Mouse (Mus musculus): Measurements from ENCODE around the gene Rnf185.

Rnf185 gene

DNA sequence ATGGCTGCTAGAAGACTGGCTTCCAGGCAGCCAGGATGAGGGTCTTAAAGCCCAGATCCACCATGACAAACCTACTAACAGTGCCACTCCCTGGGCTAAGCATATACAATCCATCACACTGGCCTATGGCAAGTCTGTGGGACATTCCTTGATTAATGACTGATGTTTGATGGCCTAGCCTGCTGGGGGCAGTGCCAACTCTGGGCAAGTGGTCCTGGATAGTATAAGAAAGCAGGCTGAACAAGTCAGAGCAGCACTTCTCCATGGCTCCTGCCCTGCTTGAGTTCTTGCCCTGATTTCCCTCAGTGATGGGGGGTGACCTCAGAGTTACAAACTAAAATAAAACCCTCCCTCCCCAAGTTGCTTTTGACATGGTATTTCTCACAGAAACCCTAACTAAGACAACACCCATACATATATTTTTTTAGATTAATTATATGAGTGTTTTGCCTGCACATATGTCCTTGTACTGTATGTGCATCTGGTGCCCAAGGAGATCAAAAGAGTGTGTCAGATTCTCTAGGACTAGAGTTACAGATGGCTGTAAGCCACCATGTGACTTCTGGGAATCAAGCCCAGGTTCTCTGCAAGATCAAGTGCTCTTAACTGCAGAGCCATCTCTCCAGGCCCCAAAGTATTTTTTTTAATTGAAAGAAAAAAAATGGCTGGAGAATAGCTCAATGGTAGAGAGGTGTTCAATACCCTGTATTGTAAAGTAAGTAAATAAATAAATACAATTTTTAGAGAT, 10.3 kb downstream of the Rnf185 start:
- Histone ChIP-seq H3K27me3 (ENCODE audit: insufficient read depth, low read length) (no peaks in the 10 kb centered on the region), H3K9me3 (ENCODE audit: low read length) (no peaks in the 10 kb centered on the region), H3K4me3 (replicated peaks; ENCODE audit: low read length) (no peak overlapping the region), H3K36me3 (ENCODE audit: insufficient read depth, low read length) (no peaks in the 10 kb centered on the region), H3K4me1 (replicated peaks; ENCODE audit: low read depth, low read length) (no peaks in the 10 kb centered on the region)
- TF ChIP-seq NANOG (IDR thresholded peaks at IDR 0.05; ENCODE audit: borderline replicate concordance, low read length) (no peak), POU5F1 (IDR thresholded peaks at IDR 0.05; ENCODE audit: borderline replicate concordance, low read length) (no peak), CTCF (conservative IDR thresholded peaks at IDR 0.05; ENCODE audit: low read length) (no peak)

DNA sequence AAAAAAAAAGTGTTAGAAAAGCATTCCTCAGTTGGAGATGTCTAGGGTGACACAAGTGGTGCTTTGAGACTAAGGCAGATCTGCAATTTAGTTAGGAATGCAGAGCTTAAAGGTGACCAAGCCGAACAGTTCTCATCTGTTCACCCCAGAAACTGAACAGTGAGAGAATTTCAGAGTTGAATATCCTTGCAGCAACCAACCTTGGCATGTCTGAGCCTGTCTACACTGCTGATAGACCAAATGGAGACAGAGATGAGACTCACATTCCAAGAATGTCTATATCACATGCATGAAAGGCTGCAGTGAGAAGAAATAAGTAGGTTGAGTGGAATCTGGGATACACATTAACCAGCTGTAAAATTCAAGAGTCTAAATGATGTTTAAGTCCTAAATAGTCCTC, 14.5 kb downstream of the Rnf185 start:
- TF ChIP-seq NANOG (IDR thresholded peaks at IDR 0.05; ENCODE audit: borderline replicate concordance, low read length) (no peak), CTCF (conservative IDR thresholded peaks at IDR 0.05; ENCODE audit: low read length) (no peak), POU5F1 (IDR thresholded peaks at IDR 0.05; ENCODE audit: borderline replicate concordance, low read length) (no peak)
- Histone ChIP-seq H3K36me3 (ENCODE audit: insufficient read depth, low read length) (no peaks in the 10 kb centered on the region), H3K9me3 (ENCODE audit: low read length) (no peaks in the 10 kb centered on the region), H3K27me3 (ENCODE audit: insufficient read depth, low read length) (no peaks in the 10 kb centered on the region), H3K4me3 (replicated peaks; ENCODE audit: low read length) (no peak overlapping the region), H3K4me1 (replicated peaks; ENCODE audit: low read depth, low read length) (0 out of 2 replicates have a peak, but pooled peaks cover 6% of the 10 kb centered on the region)

DNA sequence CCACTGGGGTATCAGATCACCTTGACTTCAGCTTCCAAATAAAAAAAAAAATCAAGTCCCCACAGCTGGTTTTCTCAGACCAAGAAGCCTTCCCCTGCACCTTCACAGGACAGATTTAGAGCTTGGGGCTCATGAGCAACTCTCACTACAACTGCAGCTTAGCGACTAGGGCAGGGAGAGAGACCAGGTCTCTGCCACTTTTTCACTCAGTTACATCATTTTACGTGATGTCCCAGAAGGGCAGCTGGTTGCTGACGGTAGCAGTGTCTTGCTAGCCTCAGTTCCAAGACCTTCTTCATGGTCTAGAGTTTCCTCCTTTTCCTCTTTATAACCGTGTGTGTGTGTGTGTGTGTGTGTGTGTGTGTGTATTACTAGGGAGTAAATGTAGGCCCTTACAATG, 18.4 kb downstream of the Rnf185 start:
- H3K4me3 ChIP-seq (replicated peaks; ENCODE audit: low read length) = no peak overlapping the region
- no peak for TF ChIP-seq NANOG (IDR thresholded peaks at IDR 0.05; ENCODE audit: borderline replicate concordance, low read length)
- no peak for TF ChIP-seq POU5F1 (IDR thresholded peaks at IDR 0.05; ENCODE audit: borderline replicate concordance, low read length)
- TF ChIP-seq CTCF (conservative IDR thresholded peaks at IDR 0.05; ENCODE audit: low read length) = no peak
- H3K27me3 ChIP-seq (ENCODE audit: insufficient read depth, low read length) = no peaks in the 10 kb centered on the region
- H3K9me3 ChIP-seq (ENCODE audit: low read length) = no peaks in the 10 kb centered on the region
- peaks cover 13% of the 10 kb centered on the region for H3K4me1 ChIP-seq (replicated peaks; ENCODE audit: low read depth, low read length)
- peaks cover 11% of the 10 kb centered on the region for H3K36me3 ChIP-seq (ENCODE audit: insufficient read depth, low read length)

DNA sequence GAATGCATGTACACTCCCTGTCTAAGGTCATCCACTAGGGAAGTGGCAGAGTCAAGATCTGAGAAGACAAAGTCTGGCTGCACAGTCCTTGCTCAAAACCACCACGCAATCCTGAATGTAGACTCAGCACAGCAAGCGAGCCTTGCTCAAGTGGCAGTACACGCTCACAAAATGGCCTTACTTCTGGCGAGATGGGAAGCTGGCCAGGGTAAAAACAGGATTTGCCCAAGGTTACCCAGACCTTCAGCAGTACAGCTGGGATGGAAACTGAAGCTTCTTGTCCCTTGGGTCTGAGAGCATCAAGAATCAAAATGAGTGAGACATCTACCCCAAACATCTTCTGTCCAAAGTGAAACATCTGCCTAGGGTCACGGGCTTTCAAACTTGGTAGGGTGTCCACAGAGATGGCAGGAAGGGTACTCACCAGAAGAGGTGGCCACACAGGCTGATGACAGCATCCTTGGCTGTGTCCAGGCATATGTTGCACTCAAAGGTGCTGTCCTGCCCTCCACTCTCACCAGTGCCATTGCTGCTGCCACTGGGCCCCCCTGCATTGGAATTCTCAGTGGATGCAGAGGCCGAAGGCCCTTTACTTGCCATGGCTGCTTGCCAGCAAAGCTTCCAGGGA, 20.1 kb downstream of the Rnf185 start:
- Histone ChIP-seq H3K9me3 (ENCODE audit: low read length) (no peaks in the 10 kb centered on the region), H3K36me3 (ENCODE audit: insufficient read depth, low read length) (peaks cover 17% of the 10 kb centered on the region), H3K4me3 (replicated peaks; ENCODE audit: low read length) (no peak overlapping the region), H3K27me3 (ENCODE audit: insufficient read depth, low read length) (no peaks in the 10 kb centered on the region), H3K4me1 (replicated peaks; ENCODE audit: low read depth, low read length) (peaks cover 19% of the 10 kb centered on the region)
- no peak for TF ChIP-seq CTCF (conservative IDR thresholded peaks at IDR 0.05; ENCODE audit: low read length)
- no peak for TF ChIP-seq POU5F1 (IDR thresholded peaks at IDR 0.05; ENCODE audit: borderline replicate concordance, low read length)
- no peak for TF ChIP-seq NANOG (IDR thresholded peaks at IDR 0.05; ENCODE audit: borderline replicate concordance, low read length)

DNA sequence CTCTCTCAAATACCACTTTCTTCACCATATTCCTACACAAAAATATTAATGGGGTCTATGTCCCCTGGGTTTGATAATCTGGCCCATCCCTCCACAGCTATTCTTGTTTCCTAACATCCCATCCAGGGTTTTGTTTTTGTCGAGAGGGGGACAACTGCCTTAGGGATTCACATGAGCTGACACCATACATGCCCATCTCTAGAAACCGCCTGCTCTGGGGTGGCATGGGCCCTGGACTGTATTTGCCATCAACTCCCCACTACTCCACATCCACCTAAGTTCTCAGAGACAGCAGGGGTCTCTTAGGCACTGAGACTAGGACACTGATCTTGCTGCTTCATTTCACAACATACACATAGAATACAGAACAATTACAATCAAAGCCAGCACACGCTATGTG, 20.6 kb downstream of the Rnf185 start:
- Histone ChIP-seq H3K36me3 (ENCODE audit: insufficient read depth, low read length) (peaks cover 17% of the 10 kb centered on the region), H3K4me3 (replicated peaks; ENCODE audit: low read length) (no peak overlapping the region), H3K9me3 (ENCODE audit: low read length) (no peaks in the 10 kb centered on the region), H3K27me3 (ENCODE audit: insufficient read depth, low read length) (no peaks in the 10 kb centered on the region), H3K4me1 (replicated peaks; ENCODE audit: low read depth, low read length) (peaks cover 22% of the 10 kb centered on the region)
- TF ChIP-seq POU5F1 (IDR thresholded peaks at IDR 0.05; ENCODE audit: borderline replicate concordance, low read length) (no peak), CTCF (conservative IDR thresholded peaks at IDR 0.05; ENCODE audit: low read length) (no peak), NANOG (IDR thresholded peaks at IDR 0.05; ENCODE audit: borderline replicate concordance, low read length) (no peak)

DNA sequence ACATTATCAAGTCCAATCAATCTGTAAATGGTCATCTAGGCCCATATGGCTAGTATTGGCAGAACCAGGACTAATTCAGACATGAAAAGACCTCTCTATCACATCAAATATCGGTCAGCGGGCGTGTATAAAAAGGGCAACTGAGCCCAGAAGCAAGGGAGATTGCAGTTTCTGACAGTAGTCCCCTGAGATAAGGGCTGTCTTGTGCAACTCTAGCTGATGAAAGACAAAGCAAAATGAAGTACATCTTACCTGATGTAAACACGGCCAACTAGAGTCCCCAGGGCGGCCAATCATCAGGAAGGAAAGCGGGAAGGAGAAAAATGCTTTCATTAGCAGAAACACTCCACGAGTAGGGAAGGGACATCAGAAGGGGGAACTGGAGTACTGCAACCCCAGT, 23.5 kb downstream of the Rnf185 start:
- Histone ChIP-seq H3K27me3 (ENCODE audit: insufficient read depth, low read length) (no peaks in the 10 kb centered on the region), H3K9me3 (ENCODE audit: low read length) (no peaks in the 10 kb centered on the region), H3K4me1 (replicated peaks; ENCODE audit: low read depth, low read length) (peaks cover 34% of the 10 kb centered on the region), H3K36me3 (ENCODE audit: insufficient read depth, low read length) (peaks cover 45% of the 10 kb centered on the region), H3K4me3 (replicated peaks; ENCODE audit: low read length) (no peak overlapping the region)
- no peak for TF ChIP-seq NANOG (IDR thresholded peaks at IDR 0.05; ENCODE audit: borderline replicate concordance, low read length)
- TF ChIP-seq CTCF (conservative IDR thresholded peaks at IDR 0.05; ENCODE audit: low read length) = no peak
- no peak for TF ChIP-seq POU5F1 (IDR thresholded peaks at IDR 0.05; ENCODE audit: borderline replicate concordance, low read length)

DNA sequence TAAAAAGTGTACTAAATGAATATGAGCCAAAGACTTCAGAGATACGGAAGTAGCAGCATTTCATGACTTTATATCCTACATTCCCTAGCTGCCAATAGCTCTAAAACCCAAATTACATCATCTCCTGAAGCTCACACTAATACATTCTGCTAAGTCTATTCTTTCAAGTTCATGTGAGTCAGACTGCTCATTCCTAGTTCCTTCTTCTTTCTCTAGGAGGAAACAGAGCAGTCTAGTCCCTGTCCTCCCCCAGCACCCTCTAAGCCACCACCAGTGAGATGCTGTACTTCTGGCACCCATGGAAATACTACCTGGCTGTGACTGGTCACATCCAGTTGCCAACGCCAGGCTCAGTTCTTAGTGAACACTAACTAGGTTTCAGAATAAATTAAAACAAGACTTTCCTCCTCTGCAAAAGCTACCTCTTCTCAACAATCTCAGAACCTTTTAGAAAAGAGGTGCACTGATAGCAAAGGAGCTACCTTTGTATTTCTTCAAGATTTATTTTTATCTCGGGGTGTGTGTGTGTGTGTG, 24.4 kb downstream of the Rnf185 start:
- Histone ChIP-seq H3K4me1 (replicated peaks; ENCODE audit: low read depth, low read length) (peaks cover 29% of the 10 kb centered on the region), H3K27me3 (ENCODE audit: insufficient read depth, low read length) (no peaks in the 10 kb centered on the region), H3K4me3 (replicated peaks; ENCODE audit: low read length) (no peak overlapping the region), H3K36me3 (ENCODE audit: insufficient read depth, low read length) (peaks cover 51% of the 10 kb centered on the region), H3K9me3 (ENCODE audit: low read length) (no peaks in the 10 kb centered on the region)
- TF ChIP-seq CTCF (conservative IDR thresholded peaks at IDR 0.05; ENCODE audit: low read length) = no peak
- TF ChIP-seq NANOG (IDR thresholded peaks at IDR 0.05; ENCODE audit: borderline replicate concordance, low read length) = no peak

DNA sequence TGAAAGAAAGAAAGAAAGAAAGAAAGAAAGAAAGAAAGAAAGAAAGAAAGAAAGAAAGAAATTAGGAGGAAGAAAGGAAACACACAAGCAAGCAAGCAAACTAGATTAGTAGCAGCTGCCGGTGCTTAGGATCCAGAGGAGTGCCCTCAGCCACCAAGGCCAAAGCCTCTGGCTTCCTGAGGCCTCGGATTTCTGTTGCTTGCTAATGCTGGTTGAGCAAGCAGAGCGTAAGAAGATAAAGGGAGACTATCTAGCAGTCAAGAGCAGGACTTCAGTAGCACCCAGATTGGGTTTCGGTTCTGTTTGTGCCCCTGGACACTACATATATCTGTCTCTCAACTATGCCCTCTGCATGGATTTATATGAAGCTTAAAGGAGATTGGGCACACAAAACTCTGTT, 29.9 kb downstream of the Rnf185 start:
- H3K4me3 ChIP-seq (replicated peaks; ENCODE audit: low read length) = no peak overlapping the region
- H3K36me3 ChIP-seq (ENCODE audit: insufficient read depth, low read length) = peaks cover 69% of the 10 kb centered on the region
- no peaks in the 10 kb centered on the region for H3K9me3 ChIP-seq (ENCODE audit: low read length)
- peaks cover 36% of the 10 kb centered on the region for H3K4me1 ChIP-seq (replicated peaks; ENCODE audit: low read depth, low read length)
- H3K27me3 ChIP-seq (ENCODE audit: insufficient read depth, low read length) = no peaks in the 10 kb centered on the region
- TF ChIP-seq CTCF (conservative IDR thresholded peaks at IDR 0.05; ENCODE audit: low read length) = no peak
- TF ChIP-seq NANOG (IDR thresholded peaks at IDR 0.05; ENCODE audit: borderline replicate concordance, low read length) = no peak
- TF ChIP-seq POU5F1 (IDR thresholded peaks at IDR 0.05; ENCODE audit: borderline replicate concordance, low read length) = no peak

All from E14TG2a.4 (cell line).